Mouse (Mus musculus): Measurements from ENCODE around the gene Cd47. TPM values are rescaled to one million over a fixed set of nuclear protein-coding genes. Genes with fewer than 3 reads are reported as not detected.

Gene Cd47
- total RNA-seq, 1 experiment from 2014 or later = 337 TPM

- 0 out of 2 replicates have a peak, but pooled peaks have one; percentile 37 for ATAC-seq (replicated peaks; ENCODE audit: insufficient number of reproducible peaks, low FRiP score, low TSS enrichment, poor library complexity, severe bottlenecking)
These were observed 135.7 kb downstream of the Cd47 start for GRCm38 (mm10) chr16:49936008-49936443.

GRCm38 (mm10) chr16:49936793-49937192 is 136.5 kb downstream of the Cd47 start:
- ATAC-seq (replicated peaks; ENCODE audit: insufficient number of reproducible peaks, low FRiP score, low TSS enrichment, poor library complexity, severe bottlenecking) = no peak

DNA sequence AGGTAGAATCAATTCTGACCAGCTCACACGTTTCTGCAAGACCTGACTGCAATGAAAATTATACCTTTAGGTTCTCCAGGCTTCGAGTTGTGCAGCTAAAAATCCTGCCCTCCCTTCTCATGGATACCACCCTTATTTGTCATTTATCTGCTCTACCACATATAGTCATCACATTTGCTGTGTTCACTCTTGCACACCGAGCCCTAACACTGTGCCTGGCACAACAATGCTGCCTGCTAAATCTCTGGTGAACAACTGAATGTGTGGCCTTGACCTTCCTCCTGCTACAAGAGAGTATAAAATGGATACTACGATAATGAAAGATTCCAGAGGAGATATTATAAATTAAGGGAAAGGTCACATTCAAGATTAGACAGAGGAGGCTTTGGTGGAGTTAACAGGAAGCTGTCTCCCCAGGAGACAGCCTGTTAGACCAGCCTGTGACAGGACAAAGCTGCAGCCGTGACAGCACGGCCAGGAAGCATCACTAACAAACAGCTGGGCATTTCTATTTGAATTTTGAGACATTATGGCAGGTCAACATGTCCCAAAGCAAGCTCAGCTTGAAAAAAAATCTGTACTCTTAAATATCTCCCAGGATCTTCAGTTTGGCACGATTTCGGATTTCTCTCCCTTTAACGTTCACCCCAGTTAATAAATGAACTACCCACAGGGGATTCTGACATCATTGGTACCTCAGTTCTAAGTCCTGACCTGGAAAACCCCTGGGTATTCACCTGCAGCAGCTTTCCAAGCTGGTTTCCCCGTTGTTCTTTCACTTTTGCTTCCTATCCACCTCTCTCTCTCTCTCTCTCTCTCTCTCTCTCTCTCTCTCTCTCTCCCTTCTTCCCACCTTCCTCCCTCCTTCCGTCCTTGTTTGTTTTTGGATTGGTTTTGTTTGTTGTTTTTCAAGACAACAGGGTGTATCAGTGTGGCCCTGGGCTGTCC is 137.2 kb downstream of the Cd47 start:
- ATAC-seq (replicated peaks; ENCODE audit: insufficient number of reproducible peaks, low FRiP score, low TSS enrichment, poor library complexity, severe bottlenecking) = no peak

- no peak for ATAC-seq (replicated peaks; ENCODE audit: insufficient number of reproducible peaks, low FRiP score, low TSS enrichment, poor library complexity, severe bottlenecking)
These were observed 138.4 kb downstream of the Cd47 start for GRCm38 (mm10) chr16:49938483-49939301.

GRCm38 (mm10) chr16:49939376-49939775 is 139.0 kb downstream of the Cd47 start:
- no peak for ATAC-seq (replicated peaks; ENCODE audit: insufficient number of reproducible peaks, low FRiP score, low TSS enrichment, poor library complexity, severe bottlenecking)

DNA sequence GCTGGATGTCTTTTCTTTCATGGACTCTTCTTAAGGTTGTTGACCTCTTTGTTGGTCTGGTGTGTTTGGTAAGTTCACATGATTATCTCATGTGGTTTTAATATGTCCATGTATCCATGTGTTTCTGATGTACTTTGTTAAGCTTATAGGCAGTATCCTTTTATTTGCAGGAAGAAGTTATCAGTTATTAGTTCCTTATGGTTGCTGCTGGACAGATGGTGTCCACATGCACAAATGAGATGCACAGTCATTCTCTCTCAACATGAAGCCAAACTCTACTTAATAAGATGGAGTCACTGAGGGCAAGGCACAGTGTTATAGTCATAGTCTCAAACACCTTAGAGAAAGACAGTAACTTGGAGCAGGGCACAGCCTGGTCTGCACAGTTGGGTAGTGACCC is 140.1 kb downstream of the Cd47 start:
- ATAC-seq (replicated peaks; ENCODE audit: insufficient number of reproducible peaks, low FRiP score, low TSS enrichment, poor library complexity, severe bottlenecking) = no peak

DNA sequence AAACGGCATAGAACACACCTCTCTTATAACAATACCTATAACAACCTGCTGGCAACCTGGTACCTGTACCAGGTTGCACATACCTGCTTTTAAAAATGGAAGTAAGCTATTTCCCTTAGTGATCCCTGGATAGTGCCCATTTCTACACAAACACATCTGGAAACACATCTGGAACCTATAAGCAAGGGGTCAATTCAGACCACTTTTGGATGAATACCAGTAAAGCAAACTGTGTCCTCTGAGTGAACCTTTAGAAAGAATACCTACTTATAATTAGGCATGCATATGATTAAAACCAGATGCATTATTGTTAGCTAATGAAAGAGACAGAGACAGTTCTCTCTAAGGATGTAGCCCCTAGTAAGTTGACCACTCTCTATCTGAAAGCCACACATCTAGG is 140.7 kb downstream of the Cd47 start:
- ATAC-seq (replicated peaks; ENCODE audit: insufficient number of reproducible peaks, low FRiP score, low TSS enrichment, poor library complexity, severe bottlenecking) = no peak

DNA sequence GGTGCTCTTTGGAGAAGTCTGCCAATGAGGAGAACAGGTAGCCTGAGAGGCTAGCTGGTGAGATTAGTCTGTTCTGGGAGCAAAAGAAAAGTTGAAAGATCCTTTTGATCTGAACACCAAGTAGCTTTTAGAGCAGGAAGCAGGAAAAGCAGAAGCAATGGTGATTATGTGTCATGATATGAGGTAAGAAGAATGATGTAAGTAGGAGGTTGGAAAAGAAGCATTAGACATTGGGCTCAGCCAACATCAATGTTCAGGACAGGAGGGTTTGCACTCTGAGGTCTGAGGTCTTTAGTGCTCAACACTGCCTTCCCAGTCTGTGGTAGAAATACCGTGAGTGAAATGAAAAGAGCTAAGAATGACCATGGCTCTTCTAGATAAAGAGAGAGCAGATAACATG is 143.4 kb downstream of the Cd47 start:
- peak; percentile 85 for ATAC-seq (replicated peaks; ENCODE audit: insufficient number of reproducible peaks, low FRiP score, low TSS enrichment, poor library complexity, severe bottlenecking)

DNA sequence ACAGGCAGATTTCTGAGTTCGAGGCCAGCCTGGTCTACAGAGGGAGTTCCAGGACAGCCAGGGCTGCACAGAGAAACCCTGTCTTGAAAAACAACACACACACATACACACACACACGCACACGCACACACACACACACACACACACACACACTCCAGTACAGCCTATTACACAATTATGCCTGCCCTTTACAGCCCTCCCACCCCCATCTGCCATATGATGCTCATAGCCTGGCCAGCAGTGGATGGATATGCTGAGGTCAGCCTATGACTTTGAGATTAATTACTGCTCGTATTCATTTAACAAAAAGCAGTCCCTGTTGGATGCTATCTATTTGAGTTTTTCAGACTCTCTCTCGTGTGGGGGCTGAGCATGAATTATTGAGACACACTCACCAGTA is 144.8 kb downstream of the Cd47 start:
- no peak for ATAC-seq (replicated peaks; ENCODE audit: insufficient number of reproducible peaks, low FRiP score, low TSS enrichment, poor library complexity, severe bottlenecking)

- ATAC-seq (replicated peaks; ENCODE audit: insufficient number of reproducible peaks, low FRiP score, low TSS enrichment, poor library complexity, severe bottlenecking) = no peak
These were observed 146.7 kb downstream of the Cd47 start for GRCm38 (mm10) chr16:49947049-49947448.

DNA sequence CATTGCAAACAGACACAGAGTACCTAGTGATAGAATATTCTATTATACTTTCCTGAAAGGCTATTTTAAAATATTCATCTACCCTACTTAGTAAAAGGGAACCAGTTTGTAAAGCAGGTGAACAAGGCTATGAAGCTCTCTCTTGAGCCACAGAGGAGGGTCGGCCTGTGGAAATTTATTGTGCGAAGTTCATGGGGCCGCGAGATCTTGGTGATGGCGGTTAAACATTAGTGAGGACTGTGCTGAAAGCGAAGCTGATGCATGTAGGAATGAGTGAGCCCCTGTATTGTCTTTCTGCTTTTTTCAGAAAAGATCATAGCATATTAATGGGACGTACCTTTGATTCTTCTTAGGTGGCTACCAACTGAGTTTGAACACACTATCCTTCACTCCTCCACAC is 147.3 kb downstream of the Cd47 start:
- no peak for ATAC-seq (replicated peaks; ENCODE audit: insufficient number of reproducible peaks, low FRiP score, low TSS enrichment, poor library complexity, severe bottlenecking)

- no peak for ATAC-seq (replicated peaks; ENCODE audit: insufficient number of reproducible peaks, low FRiP score, low TSS enrichment, poor library complexity, severe bottlenecking)
These were observed 148.0 kb downstream of the Cd47 start for GRCm38 (mm10) chr16:49948287-49948686.

- no peak for ATAC-seq (replicated peaks; ENCODE audit: insufficient number of reproducible peaks, low FRiP score, low TSS enrichment, poor library complexity, severe bottlenecking)
These were observed 148.9 kb downstream of the Cd47 start for GRCm38 (mm10) chr16:49949261-49949660.

- ATAC-seq (replicated peaks; ENCODE audit: insufficient number of reproducible peaks, low FRiP score, low TSS enrichment, poor library complexity, severe bottlenecking) = no peak
These were observed 150.0 kb downstream of the Cd47 start for GRCm38 (mm10) chr16:49950340-49950739.

DNA sequence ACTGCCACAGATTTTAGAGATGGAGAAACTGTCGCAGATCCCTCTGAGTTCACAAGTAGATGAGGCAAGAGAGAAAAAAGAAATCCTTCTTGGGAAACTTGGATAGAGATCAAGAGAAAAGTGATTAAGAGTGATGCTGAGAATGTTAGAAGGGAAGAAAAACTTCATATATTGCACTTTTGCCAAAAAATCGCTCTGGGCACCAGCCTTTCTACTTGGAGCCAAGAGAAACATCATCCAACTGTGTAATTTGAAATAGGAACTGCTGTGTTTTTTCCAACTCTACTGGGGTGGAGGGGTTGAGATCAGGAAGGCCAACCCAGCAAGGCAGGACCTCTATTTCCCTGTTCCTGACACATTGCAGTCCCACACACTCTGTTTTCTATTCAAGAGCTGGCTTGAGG is 151.0 kb downstream of the Cd47 start:
- no peak for ATAC-seq (replicated peaks; ENCODE audit: insufficient number of reproducible peaks, low FRiP score, low TSS enrichment, poor library complexity, severe bottlenecking)

DNA sequence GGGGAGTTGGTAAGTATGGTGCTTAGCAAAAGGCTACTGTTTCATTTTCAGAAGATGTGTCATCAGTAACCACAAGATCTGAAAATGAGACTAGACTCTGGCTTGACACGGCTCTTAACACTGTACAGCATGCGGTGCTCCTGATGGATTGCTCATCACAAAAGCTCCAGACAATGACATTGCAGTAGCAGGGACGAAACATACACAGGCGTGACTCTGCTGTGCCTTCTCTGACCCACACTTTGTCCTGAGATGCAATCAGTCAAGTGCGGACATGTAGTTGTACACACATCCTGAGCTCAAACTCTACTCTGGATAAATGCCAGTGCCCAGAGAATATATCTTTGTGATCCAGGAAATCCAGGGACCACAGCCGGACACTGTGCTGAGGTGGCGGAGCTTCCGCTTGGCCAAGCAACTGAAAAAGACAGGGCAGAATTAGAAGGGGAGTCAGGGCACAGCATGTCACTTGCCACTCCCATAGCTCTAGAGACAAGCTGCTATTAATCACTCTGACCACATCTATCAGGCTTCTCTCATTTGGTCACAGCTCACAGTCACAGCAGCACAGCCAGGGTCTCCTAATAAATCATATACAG is 151.7 kb downstream of the Cd47 start:
- ATAC-seq (replicated peaks; ENCODE audit: insufficient number of reproducible peaks, low FRiP score, low TSS enrichment, poor library complexity, severe bottlenecking) = peak; percentile 30; the same call in 1 of the 2 replicates

DNA sequence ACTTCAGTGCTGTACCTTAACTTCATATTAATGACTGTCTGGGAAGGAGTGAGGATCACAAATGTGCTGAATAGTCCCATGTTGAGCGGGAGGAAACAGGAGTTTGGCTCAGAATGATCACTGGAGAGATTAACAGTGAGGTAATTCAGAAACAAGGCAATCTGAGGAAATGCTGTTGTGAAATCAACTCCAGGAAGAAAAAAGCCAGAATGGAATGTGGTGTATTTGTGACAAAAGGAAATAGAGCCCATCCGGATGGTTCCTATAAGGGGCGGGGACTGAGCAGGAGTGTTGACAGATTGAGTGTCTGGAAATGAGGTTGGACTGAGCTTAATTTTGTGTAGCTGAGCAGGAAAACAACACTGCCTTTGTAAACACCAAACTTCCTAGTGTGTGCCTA is 153.5 kb downstream of the Cd47 start:
- no peak for ATAC-seq (replicated peaks; ENCODE audit: insufficient number of reproducible peaks, low FRiP score, low TSS enrichment, poor library complexity, severe bottlenecking)

DNA sequence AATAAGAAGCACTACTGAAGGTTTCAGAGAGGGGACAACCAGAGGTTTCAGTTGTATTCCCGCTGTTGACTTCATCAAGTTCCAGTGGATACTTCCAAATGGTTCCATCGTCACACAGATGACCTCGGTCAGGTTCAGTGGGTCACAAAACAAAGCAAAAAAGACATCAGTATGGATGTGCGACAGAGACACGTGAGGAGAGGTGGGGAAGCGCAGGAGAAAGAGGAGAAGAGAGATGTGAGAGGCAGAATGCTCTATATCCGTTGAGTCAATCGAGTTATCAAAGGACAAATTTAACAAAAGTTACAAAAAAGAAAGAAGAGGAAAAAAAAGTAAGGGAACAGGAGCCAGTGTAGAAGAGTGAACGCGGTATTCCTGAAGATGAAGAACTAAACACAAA is 154.6 kb downstream of the Cd47 start:
- no peak for ATAC-seq (replicated peaks; ENCODE audit: insufficient number of reproducible peaks, low FRiP score, low TSS enrichment, poor library complexity, severe bottlenecking)

- no peak for ATAC-seq (replicated peaks; ENCODE audit: insufficient number of reproducible peaks, low FRiP score, low TSS enrichment, poor library complexity, severe bottlenecking)
These were observed 155.0 kb downstream of the Cd47 start for GRCm38 (mm10) chr16:49955325-49955724.
